Mouse (Mus musculus) stomach, embryonic 15.5 days (tissue): ENCODE measurements at regions not wholly inside any gene's neighbourhood (a gene's known extent, or its start where the extent isn't known, plus 50 kb on each side); places are given as distances from the start of the nearest gene placed in this dataset.
"Not testable (repeated sequence)": the region's sequence is repeated elsewhere in the genome, so short reads cannot be mapped to it uniquely, and the experiment has no call there.

Experiments used
- ATAC-seq: fragments of 200-750 bp; cut with Nextera tagmentation; 2 replicates; pipeline ENCODE4 v1.8.0; 2017; ENCODE audit warnings: low read depth, moderate number of reproducible peaks, moderate TSS enrichment; ENCODE audit not compliant: insufficient read depth, low FRiP score
- H3K27ac ChIP-seq: fragments of 300-500 bp; sonication (generic); 2 replicates; pipeline ENCODE4 v1.5.1; 2015; ENCODE audit warnings: mild to moderate bottlenecking, inconsistent platforms
- H3K27me3 ChIP-seq: fragments of 300-500 bp; sonication (generic); replicated peaks from 2 replicates; pipeline ENCODE4 v1.6.1; 2015; ENCODE audit warnings: inconsistent platforms
- H3K36me3 ChIP-seq: fragments of 300-500 bp; sonication (generic); 2 replicates; pipeline ENCODE4 v1.6.1; 2015; ENCODE audit warnings: inconsistent platforms
- H3K4me1 ChIP-seq: fragments of 300-500 bp; sonication (generic); 2 replicates; pipeline ENCODE4 v1.6.1; 2015; ENCODE audit warnings: inconsistent platforms
- H3K4me2 ChIP-seq: fragments of 300-500 bp; sonication (generic); 2 replicates; pipeline ENCODE4 v1.6.1; 2015; ENCODE audit warnings: mild to moderate bottlenecking, inconsistent platforms
- H3K4me3 ChIP-seq: fragments of 300-500 bp; sonication (generic); replicated peaks from 2 replicates; pipeline ENCODE4 v1.5.1; 2015; ENCODE audit warnings: inconsistent platforms
- H3K9ac ChIP-seq: fragments of 300-500 bp; sonication (generic); 2 replicates; pipeline ENCODE4 v1.6.1; 2015; ENCODE audit warnings: inconsistent platforms
- H3K9me3 ChIP-seq: fragments of 300-500 bp; sonication (generic); 2 replicates; pipeline ENCODE4 v1.6.1; 2016; ENCODE audit warnings: inconsistent platforms
- WGBS: fragments of 180-500 bp; shearing (Covaris S2); methylation state at CpG from one replicate; pipeline ENCODE4 v1.1.7; 2015; 5-methylcytosine and 5-hydroxymethylcytosine counted together

- no peak for ATAC-seq
- Histone ChIP-seq H3K4me3 (no peak overlapping the region), H3K9me3 (no peaks in the 10 kb centered on the region), H3K9ac (no peak overlapping the region), H3K4me1 (no peaks in the 10 kb centered on the region), H3K36me3 (no peaks in the 10 kb centered on the region), H3K4me2 (no peak overlapping the region), H3K27ac (no peak overlapping the region), H3K27me3 (no peaks in the 10 kb centered on the region)
- WGBS = 38% methylated on average over 4 of the region's 4 CpGs
Observed at GRCm38 (mm10) chr4:5590531-5590930, 797.4 kb upstream of the Impad1 start.

GRCm38 (mm10) chr4:5587465-5587864 lies 794.3 kb upstream of the Impad1 start:
- Histone ChIP-seq H3K9me3 (no peaks in the 10 kb centered on the region), H3K27ac (no peak overlapping the region), H3K4me3 (no peak overlapping the region), H3K4me2 (no peak overlapping the region), H3K36me3 (no peaks in the 10 kb centered on the region), H3K4me1 (no peaks in the 10 kb centered on the region; the same call in 1 of the 2 replicates), H3K9ac (no peak overlapping the region), H3K27me3 (no peaks in the 10 kb centered on the region)
- 76% methylated on average over 4 of the region's 4 CpGs for WGBS
- peak; percentile 66; the same call in 1 of the 2 replicates for ATAC-seq

GRCm38 (mm10) chr4:5585205-5585604 lies 792.0 kb upstream of the Impad1 start:
- no peaks in the 10 kb centered on the region for H3K36me3 ChIP-seq
- no peak overlapping the region for H3K4me3 ChIP-seq
- no peak overlapping the region for H3K4me2 ChIP-seq
- ATAC-seq = no peak
- H3K9me3 ChIP-seq = no peaks in the 10 kb centered on the region
- no peak overlapping the region for H3K9ac ChIP-seq
- H3K27ac ChIP-seq = no peak overlapping the region
- 75% methylated on average over 4 of the region's 4 CpGs for WGBS
- no peaks in the 10 kb centered on the region for H3K27me3 ChIP-seq
- no peaks in the 10 kb centered on the region; the same call in 1 of the 2 replicates for H3K4me1 ChIP-seq

- Histone ChIP-seq H3K27me3 (no peaks in the 10 kb centered on the region), H3K4me2 (no peak overlapping the region), H3K9ac (no peak overlapping the region), H3K27ac (0 out of 2 replicates have a peak overlapping the region, but pooled peaks have one; percentile 2), H3K9me3 (no peaks in the 10 kb centered on the region), H3K4me3 (no peak overlapping the region), H3K4me1 (no peaks in the 10 kb centered on the region; the same call in 1 of the 2 replicates), H3K36me3 (no peaks in the 10 kb centered on the region)
- 43% methylated on average over 6 of the region's 6 CpGs for WGBS
- ATAC-seq = peak; percentile 47; the same call in 1 of the 2 replicates
Observed at GRCm38 (mm10) chr4:5583989-5584677, 791.0 kb upstream of the Impad1 start.

GRCm38 (mm10) chr4:5568076-5568475 lies 774.9 kb upstream of the Impad1 start:
- Histone ChIP-seq H3K36me3 (no peaks in the 10 kb centered on the region), H3K4me1 (no peaks in the 10 kb centered on the region), H3K4me3 (no peak overlapping the region), H3K9ac (no peak overlapping the region), H3K4me2 (no peak overlapping the region), H3K27me3 (no peaks in the 10 kb centered on the region), H3K9me3 (no peaks in the 10 kb centered on the region), H3K27ac (no peak overlapping the region)
- no peak for ATAC-seq

GRCm38 (mm10) chr4:5560001-5560657 lies 767.0 kb upstream of the Impad1 start:
- Histone ChIP-seq H3K27ac (peak overlapping the region; percentile 45; the same call in 1 of the 2 replicates), H3K4me2 (no peak overlapping the region), H3K27me3 (no peaks in the 10 kb centered on the region), H3K4me3 (no peak overlapping the region), H3K9me3 (no peaks in the 10 kb centered on the region), H3K4me1 (no peaks in the 10 kb centered on the region), H3K9ac (no peak overlapping the region), H3K36me3 (no peaks in the 10 kb centered on the region)
- 33% methylated on average over 3 of the region's 3 CpGs for WGBS
- ATAC-seq = peak; percentile 27; the same call in 1 of the 2 replicates

- no peaks in the 10 kb centered on the region for H3K27me3 ChIP-seq
- 68% methylated on average over 3 of the region's 3 CpGs for WGBS
Observed at GRCm38 (mm10) chr4:5540155-5540554, 747.0 kb upstream of the Impad1 start.

GRCm38 (mm10) chr4:5530416-5530815 lies 737.3 kb upstream of the Impad1 start:
- H3K4me2 ChIP-seq = no peak overlapping the region
- H3K27me3 ChIP-seq = no peaks in the 10 kb centered on the region
- no peaks in the 10 kb centered on the region for H3K9me3 ChIP-seq
- H3K4me1 ChIP-seq = no peaks in the 10 kb centered on the region
- no peak overlapping the region for H3K9ac ChIP-seq
- H3K36me3 ChIP-seq = no peaks in the 10 kb centered on the region
- no peak overlapping the region for H3K4me3 ChIP-seq
- no peak for ATAC-seq
- whole genome bisulfite sequencing = 58% methylated on average over 4 of the region's 4 CpGs
- H3K27ac ChIP-seq = no peak overlapping the region

More at GRCm38 (mm10) chr4:5540155-5540554, 747.0 kb upstream of the Impad1 start:
- ATAC-seq = no peak
- no peak overlapping the region for H3K4me2 ChIP-seq
- no peaks in the 10 kb centered on the region for H3K4me1 ChIP-seq
- H3K4me3 ChIP-seq = no peak overlapping the region
- H3K9me3 ChIP-seq = no peaks in the 10 kb centered on the region
- H3K36me3 ChIP-seq = no peaks in the 10 kb centered on the region
- H3K27ac ChIP-seq = no peak overlapping the region
- no peak overlapping the region for H3K9ac ChIP-seq

- H3K4me1 ChIP-seq = no peaks in the 10 kb centered on the region
- no peaks in the 10 kb centered on the region for H3K27me3 ChIP-seq
- no peak overlapping the region for H3K4me3 ChIP-seq
- H3K9ac ChIP-seq = no peak overlapping the region
- ATAC-seq = no peak
- no peaks in the 10 kb centered on the region for H3K9me3 ChIP-seq
- no peak overlapping the region for H3K4me2 ChIP-seq
- no peaks in the 10 kb centered on the region for H3K36me3 ChIP-seq
- 66% methylated on average over 2 of the region's 2 CpGs for WGBS
- H3K27ac ChIP-seq = no peak overlapping the region
Observed at GRCm38 (mm10) chr4:5518522-5518921, 725.4 kb upstream of the Impad1 start.

- WGBS = 76% methylated on average over 6 of the region's 6 CpGs
- H3K9me3 ChIP-seq, H3K4me2 ChIP-seq, H3K27me3 ChIP-seq, H3K36me3 ChIP-seq, H3K27ac ChIP-seq, H3K9ac ChIP-seq, H3K4me3 ChIP-seq, H3K4me1 ChIP-seq, ATAC-seq: not testable (repeated sequence)
Observed at GRCm38 (mm10) chr4:5515426-5515825, 722.3 kb upstream of the Impad1 start.

- Histone ChIP-seq H3K9me3 (no peaks in the 10 kb centered on the region), H3K27me3 (no peaks in the 10 kb centered on the region), H3K4me1 (no peaks in the 10 kb centered on the region), H3K4me3 (no peak overlapping the region), H3K9ac (no peak overlapping the region), H3K36me3 (no peaks in the 10 kb centered on the region), H3K27ac (no peak overlapping the region), H3K4me2 (no peak overlapping the region)
- no peak for ATAC-seq
Observed at GRCm38 (mm10) chr4:5511743-5512142, 718.6 kb upstream of the Impad1 start.

GRCm38 (mm10) chr4:5509398-5509797 lies 716.2 kb upstream of the Impad1 start:
- Histone ChIP-seq H3K27me3 (no peaks in the 10 kb centered on the region), H3K27ac (no peak overlapping the region), H3K9ac (no peak overlapping the region), H3K36me3 (no peaks in the 10 kb centered on the region), H3K4me3 (no peak overlapping the region), H3K4me1 (no peaks in the 10 kb centered on the region), H3K9me3 (no peaks in the 10 kb centered on the region), H3K4me2 (no peak overlapping the region)
- ATAC-seq = no peak
- 78% methylated on average over 5 of the region's 5 CpGs for WGBS
